Mouse (Mus musculus) CD8-positive naive resting alpha-beta T cell, adult 57 days (primary cell): ENCODE data around the gene Kif6. TPM values are rescaled to one million over a fixed set of nuclear protein-coding genes. Genes with fewer than 3 reads are reported as not detected.

Experiments used
- total RNA-seq: library from RNA; stranded (reverse); gene quantifications from one replicate; pipeline ENCODE4 v1.2.4, GENCODE M21; 2023

Gene Kif6
- not detected for total RNA-seq

DNA sequence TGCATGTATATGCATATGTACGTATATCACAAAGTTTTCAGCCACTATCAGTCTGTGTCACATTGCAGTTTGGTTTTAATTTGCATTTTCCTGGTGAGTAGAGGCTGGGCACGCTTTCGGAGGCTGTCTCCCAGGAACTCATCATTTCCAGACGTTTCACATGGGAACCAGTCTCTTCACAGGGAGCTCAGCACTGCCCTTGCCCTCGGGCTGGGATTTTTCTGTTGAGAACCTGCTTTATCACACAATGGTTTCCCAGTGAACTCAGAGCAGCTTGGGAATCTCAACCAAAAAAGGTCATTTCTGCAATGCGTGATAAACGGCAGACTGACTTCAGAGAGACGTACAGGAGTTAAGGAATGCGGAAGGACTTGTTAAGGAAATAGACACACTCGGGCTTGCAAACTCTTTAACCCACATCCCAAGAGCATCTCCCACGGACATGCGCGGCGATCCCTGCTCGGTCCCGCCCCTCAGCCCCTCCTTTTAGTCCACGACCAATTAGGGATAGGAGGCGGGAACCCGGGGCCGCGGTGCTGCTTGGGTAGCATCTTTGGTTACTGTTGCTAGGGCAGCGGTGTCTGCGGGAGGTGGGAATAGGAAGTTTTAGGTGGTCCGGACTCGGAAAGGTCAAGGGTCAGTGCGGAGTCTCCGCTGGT lies at the start of gene Kif6:
Kif6 (plus strand) TSS at position 560 of the 659 bp plus-strand sequence.

Other genes starting within 250 kb of the Kif6 start
- gene Mocs1, start 186.8 kb upstream of the Kif6 start, total RNA-seq: 23.3 TPM
- not detected for gene Daam2, start 50.8 kb upstream of the Kif6 start, total RNA-seq